Mouse (Mus musculus) embryonic facial prominence, embryonic 10.5 days (tissue): ENCODE data around the gene Fmo5. TPM values are rescaled to one million over a fixed set of nuclear protein-coding genes. Genes with fewer than 3 reads are reported as not detected.

Experiments
- DNase-seq: peaks from one replicate; pipeline ENCODE4 v3.0.0-alpha.2; 2017; ENCODE audit warnings: low spot score
- H3K27ac ChIP-seq: fragments of 300-500 bp; sonication (generic); replicated peaks from 2 replicates; pipeline ENCODE4 v1.5.1; 2016; ENCODE audit warnings: mild to moderate bottlenecking
- H3K27me3 ChIP-seq: fragments of 300-500 bp; sonication (generic); replicated peaks from 2 replicates; pipeline ENCODE4 v1.6.1; 2016; ENCODE audit warnings: low read depth, mild to moderate bottlenecking; ENCODE audit not compliant: poor library complexity, severe bottlenecking
- H3K36me3 ChIP-seq: fragments of 300-500 bp; sonication (generic); replicated peaks from 2 replicates; pipeline ENCODE4 v1.6.1; 2016; ENCODE audit warnings: mild to moderate bottlenecking, moderate library complexity
- H3K4me1 ChIP-seq: fragments of 300-500 bp; sonication (generic); 2 replicates; pipeline ENCODE4 v1.6.1; 2016
- H3K4me3 ChIP-seq: fragments of 300-500 bp; sonication (generic); 2 replicates; pipeline ENCODE4 v1.5.1; 2016; ENCODE audit warnings: mild to moderate bottlenecking, moderate library complexity
- H3K9me3 ChIP-seq: fragments of 300-500 bp; sonication (generic); 2 replicates; pipeline ENCODE4 v1.6.1; 2016; ENCODE audit warnings: mild to moderate bottlenecking
- WGBS: fragments of 180-500 bp; shearing (Covaris S2); methylation state at CpG from one replicate; pipeline ENCODE4 v1.1.7; 2016; 5-methylcytosine and 5-hydroxymethylcytosine counted together
- polyA plus RNA-seq: library from polyadenylated mRNA; unstranded; fragments of >200 nt; fragmentation: Nextera tagmentation; extraction: Ambion mirVana; gene quantifications from 2 replicates; pipeline ENCODE4 v1.2.1, GENCODE M21; 2016

Gene Fmo5
- polyA plus RNA-seq, 1 experiment from 2014 or later: 0.62 TPM

- Histone ChIP-seq H3K27me3 (no peaks in the 10 kb centered on the region), H3K27ac (no peak overlapping the region), H3K36me3 (peaks cover 78% of the 10 kb centered on the region), H3K4me1 (0 out of 2 replicates have a peak, but pooled peaks cover 4% of the 10 kb centered on the region), H3K9me3 (no peaks in the 10 kb centered on the region), H3K4me3 (no peak overlapping the region)
- 84% methylated on average over 8 of the region's 8 CpGs for WGBS
- DNase-seq: no peak
These were observed 37.5 kb downstream of the Fmo5 start for GRCm38 (mm10) chr3:97666154-97666553.

- Histone ChIP-seq H3K27me3 (no peaks in the 10 kb centered on the region), H3K4me3 (no peak overlapping the region), H3K9me3 (no peaks in the 10 kb centered on the region), H3K4me1 (0 out of 2 replicates have a peak, but pooled peaks cover 4% of the 10 kb centered on the region), H3K27ac (no peak overlapping the region), H3K36me3 (peaks cover 86% of the 10 kb centered on the region)
- no peak for DNase-seq
- 74% methylated on average over 14 of the region's 14 CpGs for WGBS
These were observed 38.6 kb downstream of the Fmo5 start for GRCm38 (mm10) chr3:97667093-97667675.

GRCm38 (mm10) chr3:97674644-97675110 lies 46.1 kb downstream of the Fmo5 start, which contains the start of gene Gm17651:
TSS of gene Gm17651 (minus strand) at chr3:97674694.
- WGBS: 91% methylated on average over 7 of the region's 7 CpGs
- no peaks in the 10 kb centered on the region for H3K4me1 ChIP-seq
- H3K36me3 ChIP-seq: peaks cover 26% of the 10 kb centered on the region
- H3K27me3 ChIP-seq: peaks cover 1% of the 10 kb centered on the region; the same call in 1 of the 2 replicates
- H3K4me3 ChIP-seq: no peak within 1 kb of the TSS
- no peak for DNase-seq
- H3K27ac ChIP-seq: no peak within 1 kb of the TSS
- H3K9me3 ChIP-seq: no peaks in the 10 kb centered on the region

GRCm38 (mm10) chr3:97676126-97676525 lies 47.5 kb downstream of the Fmo5 start:
- Histone ChIP-seq H3K36me3 (peaks cover 12% of the 10 kb centered on the region), H3K27me3 (peaks cover 15% of the 10 kb centered on the region; the same call in 1 of the 2 replicates), H3K4me3 (no peak overlapping the region), H3K4me1 (peaks cover 6% of the 10 kb centered on the region), H3K9me3 (no peaks in the 10 kb centered on the region), H3K27ac (no peak overlapping the region)
- 89% methylated on average over 3 of the region's 3 CpGs for WGBS
- no peak for DNase-seq

GRCm38 (mm10) chr3:97678416-97678815 lies 49.8 kb downstream of the Fmo5 start:
- H3K4me1 ChIP-seq: peaks cover 22% of the 10 kb centered on the region
- DNase-seq: no peak
- H3K4me3 ChIP-seq: no peak overlapping the region
- H3K36me3 ChIP-seq: no peaks in the 10 kb centered on the region
- H3K27me3 ChIP-seq: peaks cover 33% of the 10 kb centered on the region
- 97% methylated on average over 3 of the region's 3 CpGs for WGBS
- no peak overlapping the region for H3K27ac ChIP-seq
- no peaks in the 10 kb centered on the region for H3K9me3 ChIP-seq

GRCm38 (mm10) chr3:97680631-97681320 lies 52.2 kb downstream of the Fmo5 start:
- WGBS: 2% methylated on average over 28 of the region's 28 CpGs
- Histone ChIP-seq H3K27me3 (peaks cover 46% of the 10 kb centered on the region), H3K4me1 (peaks cover 34% of the 10 kb centered on the region), H3K4me3 (peak overlapping the region; percentile 58), H3K36me3 (no peaks in the 10 kb centered on the region), H3K9me3 (no peaks in the 10 kb centered on the region), H3K27ac (peak overlapping the region; percentile 26; the same call in 1 of the 2 replicates)
- DNase-seq: peak; percentile 85

- H3K4me3 ChIP-seq: peak overlapping the region; percentile 58
- peaks cover 34% of the 10 kb centered on the region for H3K4me1 ChIP-seq
- no peaks in the 10 kb centered on the region for H3K9me3 ChIP-seq
- 1% methylated on average over 33 of the region's 33 CpGs for WGBS
- peak overlapping the region; percentile 65 for H3K27ac ChIP-seq
- peaks cover 46% of the 10 kb centered on the region for H3K27me3 ChIP-seq
- no peaks in the 10 kb centered on the region for H3K36me3 ChIP-seq
- DNase-seq: peak; percentile 86
These were observed 52.9 kb downstream of the Fmo5 start for GRCm38 (mm10) chr3:97681321-97682158.

- Histone ChIP-seq H3K27me3 (peaks cover 46% of the 10 kb centered on the region), H3K9me3 (no peaks in the 10 kb centered on the region), H3K4me1 (peaks cover 34% of the 10 kb centered on the region), H3K4me3 (peak overlapping the region; percentile 58), H3K27ac (no peak overlapping the region), H3K36me3 (no peaks in the 10 kb centered on the region)
- no peak for DNase-seq
- 1% methylated on average over 11 of the region's 11 CpGs for WGBS
These were observed 53.5 kb downstream of the Fmo5 start for GRCm38 (mm10) chr3:97682159-97682502.

- peaks cover 34% of the 10 kb centered on the region for H3K4me1 ChIP-seq
- H3K27me3 ChIP-seq: peaks cover 46% of the 10 kb centered on the region
- no peak for DNase-seq
- H3K36me3 ChIP-seq: no peaks in the 10 kb centered on the region
- no peaks in the 10 kb centered on the region for H3K9me3 ChIP-seq
- peak overlapping the region; percentile 58 for H3K4me3 ChIP-seq
- H3K27ac ChIP-seq: no peak overlapping the region
- 17% methylated on average over 5 of the region's 5 CpGs for WGBS
These were observed 54.0 kb downstream of the Fmo5 start for GRCm38 (mm10) chr3:97682576-97682975.

GRCm38 (mm10) chr3:97683560-97684195 lies 55.1 kb downstream of the Fmo5 start:
- Histone ChIP-seq H3K27me3 (peaks cover 46% of the 10 kb centered on the region), H3K4me3 (peak overlapping the region; percentile 40), H3K27ac (peak overlapping the region; percentile 24; the same call in 1 of the 2 replicates), H3K9me3 (no peaks in the 10 kb centered on the region), H3K36me3 (no peaks in the 10 kb centered on the region), H3K4me1 (peaks cover 34% of the 10 kb centered on the region)
- 4% methylated on average over 16 of the region's 16 CpGs for WGBS
- peak; percentile 77 for DNase-seq

- Histone ChIP-seq H3K9me3 (no peaks in the 10 kb centered on the region), H3K27me3 (peaks cover 27% of the 10 kb centered on the region), H3K36me3 (no peaks in the 10 kb centered on the region), H3K4me1 (peaks cover 37% of the 10 kb centered on the region), H3K27ac (no peak overlapping the region), H3K4me3 (no peak overlapping the region)
- WGBS: 81% methylated on average over 4 of the region's 4 CpGs
- no peak for DNase-seq
These were observed 57.9 kb downstream of the Fmo5 start for GRCm38 (mm10) chr3:97686372-97687117.
